Mouse (Mus musculus) C2C12 (cell line): ENCODE measurements around the gene Sco2.

Experiments used
- CEBPB ChIP-seq: IDR thresholded peaks from one replicate; pipeline ENCODE4 v1.6.1; 2011; ENCODE audit warnings: low read depth, mild to moderate bottlenecking, control low read depth, moderate library complexity
- CTCF ChIP-seq: IDR thresholded peaks from one replicate; pipeline ENCODE4 v1.5.1; 2011; ENCODE audit not compliant: control insufficient read depth, insufficient read depth, insufficient read length
- FOSL1 ChIP-seq: IDR thresholded peaks from one replicate; pipeline ENCODE4 v1.8.0; 2011; ENCODE audit warnings: mild to moderate bottlenecking, low read length; ENCODE audit not compliant: poor library complexity, insufficient read depth, severe bottlenecking
- MAX ChIP-seq: IDR thresholded peaks from one replicate; pipeline ENCODE4 v1.6.1; 2011; ENCODE audit warnings: mild to moderate bottlenecking, control low read depth
- USF1 ChIP-seq: IDR thresholded peaks from one replicate; pipeline ENCODE4 v1.6.1; 2011; ENCODE audit warnings: low read depth, mild to moderate bottlenecking, control low read depth, moderate library complexity

GRCm38 (mm10) chr15:89404831-89405623 is 31.4 kb upstream of the Sco2 start:
- TF ChIP-seq CTCF (no peak), USF1 (peak; percentile 33), MAX (no peak), FOSL1 (no peak), CEBPB (no peak)
